Mouse (Mus musculus): Measurements from ENCODE around the gene Tmtc1. TPM values are rescaled to one million over a fixed set of nuclear protein-coding genes. Genes with fewer than 3 reads are reported as not detected.

Tmtc1 gene
- polyA plus RNA-seq, 2 experiments from 2014 or later = 0.08 TPM; not detected in 1

DNA sequence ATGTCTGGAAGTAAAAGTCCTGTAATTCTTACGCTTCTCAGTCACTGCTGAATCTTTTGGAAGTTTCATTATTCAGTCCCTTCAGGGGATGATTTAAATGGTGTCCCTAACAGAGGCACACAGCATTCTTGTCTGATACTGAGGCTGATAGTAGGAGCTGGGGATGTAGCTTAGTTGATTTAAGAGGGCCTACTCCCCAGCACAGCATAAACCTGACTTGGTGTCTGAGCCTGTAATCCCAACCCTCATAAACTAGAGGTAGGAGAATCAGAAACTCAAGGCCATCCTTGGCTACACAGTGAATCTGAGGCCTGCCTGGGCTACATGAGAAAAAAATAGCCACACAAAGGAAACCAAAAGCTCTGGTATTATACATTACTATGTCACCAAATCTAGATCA, 77.6 kb downstream of the Tmtc1 start:
- no peak for ATAC-seq

DNA sequence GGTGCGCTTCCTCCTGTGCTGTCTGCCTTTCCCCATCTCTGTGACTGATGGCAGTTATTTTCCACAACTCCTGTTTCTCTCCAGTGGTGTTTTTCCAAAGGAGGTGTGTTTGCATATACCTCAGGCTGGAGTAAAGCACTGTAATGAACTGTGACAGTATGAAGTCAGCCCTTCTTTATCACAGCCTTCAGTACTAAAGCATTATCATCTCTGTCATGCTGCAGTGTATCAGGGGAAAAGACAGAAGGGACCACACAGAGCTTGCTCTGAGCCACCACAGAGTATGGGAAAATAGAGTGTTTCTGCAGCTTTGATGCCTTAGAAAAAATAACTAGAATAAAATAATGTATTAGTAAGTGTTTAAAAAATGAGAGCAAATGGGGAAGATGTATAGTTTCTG, 81.0 kb downstream of the Tmtc1 start:
- ATAC-seq = no peak

DNA sequence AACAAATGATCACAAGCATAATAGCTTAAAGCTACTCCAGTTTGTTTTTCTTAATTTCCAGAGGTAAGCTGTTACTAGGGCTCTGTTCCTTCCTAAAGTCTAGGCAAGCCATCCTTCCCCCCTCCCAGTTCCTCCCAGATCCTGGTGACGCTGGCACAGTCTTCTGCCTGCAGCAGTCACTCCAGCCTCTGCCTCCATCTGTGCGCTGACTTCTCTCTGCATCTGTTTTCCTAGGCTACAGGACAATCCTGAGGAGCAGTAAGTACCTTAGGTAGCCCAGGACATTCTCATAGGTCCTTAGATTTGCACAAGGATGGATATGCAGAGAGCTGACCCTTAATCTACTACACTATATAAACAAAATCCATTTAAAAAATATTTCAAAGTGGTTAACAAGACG, 81.7 kb downstream of the Tmtc1 start:
- no peak for ATAC-seq

DNA sequence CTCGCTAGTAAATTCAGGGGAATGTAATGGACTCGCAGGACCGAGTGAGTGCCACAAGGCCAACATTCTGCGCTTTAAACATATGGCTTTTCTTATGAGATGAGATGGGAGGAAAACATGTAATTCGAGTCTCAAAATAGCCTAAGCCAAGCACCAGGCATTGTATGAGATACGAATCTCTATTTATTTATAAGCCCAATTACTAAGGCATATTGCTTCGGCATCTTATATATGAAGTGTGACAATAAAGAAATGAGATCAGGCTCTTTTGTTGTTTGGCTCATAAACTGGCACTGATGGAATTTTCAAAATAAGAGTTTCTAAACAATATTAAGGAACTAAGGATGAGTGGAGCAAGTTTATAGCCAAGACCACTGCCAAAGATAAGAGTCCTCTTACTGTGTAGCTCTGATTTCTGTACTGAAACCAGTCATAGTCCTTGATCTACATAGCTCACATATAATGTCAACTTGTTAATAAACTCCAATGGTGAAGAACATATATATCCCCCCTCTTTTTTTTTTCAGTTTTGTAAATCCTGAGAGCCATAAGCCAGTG, 84.8 kb downstream of the Tmtc1 start:
- ATAC-seq = no peak

DNA sequence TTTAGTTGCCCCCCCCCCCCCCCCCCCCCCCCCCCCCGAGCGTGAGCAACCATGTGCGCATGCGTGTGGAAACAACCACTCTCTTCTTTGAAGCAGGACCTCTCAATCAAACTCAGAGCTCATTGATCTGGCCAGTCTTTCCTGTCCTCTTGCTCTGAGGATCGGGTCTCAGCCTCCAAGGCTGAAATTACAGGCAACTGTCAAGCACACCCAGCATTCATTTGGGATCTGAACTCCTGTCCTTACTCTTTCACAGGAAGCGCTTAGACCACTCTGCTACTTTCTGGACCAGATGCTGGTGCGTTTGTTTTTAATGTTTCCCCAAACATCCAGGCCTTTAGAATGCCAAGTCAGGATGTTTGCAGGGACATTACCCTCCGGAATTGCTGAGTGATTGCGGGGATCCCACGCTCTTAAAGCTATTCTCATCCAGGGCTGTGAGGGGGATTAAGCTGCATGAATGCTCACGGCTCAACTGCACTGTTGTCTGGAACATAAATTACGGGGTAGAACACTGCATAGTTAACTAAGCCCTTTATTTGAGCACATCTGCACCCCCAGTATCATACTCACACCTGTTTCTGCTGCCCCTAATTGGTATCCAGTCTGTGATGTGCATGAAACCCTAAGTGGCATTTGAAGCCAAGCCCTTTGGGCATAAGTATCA, 85.5 kb downstream of the Tmtc1 start:
- ATAC-seq = no peak

DNA sequence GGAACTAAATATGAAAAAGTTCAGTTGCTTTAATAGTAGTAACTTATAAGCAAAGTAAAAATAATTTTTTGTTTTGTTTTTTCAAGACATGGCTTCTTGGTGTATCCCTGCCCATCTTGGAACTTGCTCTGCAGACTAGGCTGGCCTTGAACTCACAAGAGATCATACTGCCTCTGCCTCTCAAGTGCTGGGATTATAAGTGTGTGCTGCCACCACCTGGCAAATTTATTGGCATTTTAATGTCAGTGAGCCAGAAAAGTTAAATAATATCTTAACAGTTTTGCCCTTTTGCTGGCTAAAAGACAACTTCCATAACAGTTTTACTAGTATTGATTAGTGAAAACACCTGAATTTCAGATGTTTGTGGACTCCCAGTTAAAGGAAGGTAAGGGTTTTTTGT, 88.0 kb downstream of the Tmtc1 start:
- no peak for ATAC-seq

DNA sequence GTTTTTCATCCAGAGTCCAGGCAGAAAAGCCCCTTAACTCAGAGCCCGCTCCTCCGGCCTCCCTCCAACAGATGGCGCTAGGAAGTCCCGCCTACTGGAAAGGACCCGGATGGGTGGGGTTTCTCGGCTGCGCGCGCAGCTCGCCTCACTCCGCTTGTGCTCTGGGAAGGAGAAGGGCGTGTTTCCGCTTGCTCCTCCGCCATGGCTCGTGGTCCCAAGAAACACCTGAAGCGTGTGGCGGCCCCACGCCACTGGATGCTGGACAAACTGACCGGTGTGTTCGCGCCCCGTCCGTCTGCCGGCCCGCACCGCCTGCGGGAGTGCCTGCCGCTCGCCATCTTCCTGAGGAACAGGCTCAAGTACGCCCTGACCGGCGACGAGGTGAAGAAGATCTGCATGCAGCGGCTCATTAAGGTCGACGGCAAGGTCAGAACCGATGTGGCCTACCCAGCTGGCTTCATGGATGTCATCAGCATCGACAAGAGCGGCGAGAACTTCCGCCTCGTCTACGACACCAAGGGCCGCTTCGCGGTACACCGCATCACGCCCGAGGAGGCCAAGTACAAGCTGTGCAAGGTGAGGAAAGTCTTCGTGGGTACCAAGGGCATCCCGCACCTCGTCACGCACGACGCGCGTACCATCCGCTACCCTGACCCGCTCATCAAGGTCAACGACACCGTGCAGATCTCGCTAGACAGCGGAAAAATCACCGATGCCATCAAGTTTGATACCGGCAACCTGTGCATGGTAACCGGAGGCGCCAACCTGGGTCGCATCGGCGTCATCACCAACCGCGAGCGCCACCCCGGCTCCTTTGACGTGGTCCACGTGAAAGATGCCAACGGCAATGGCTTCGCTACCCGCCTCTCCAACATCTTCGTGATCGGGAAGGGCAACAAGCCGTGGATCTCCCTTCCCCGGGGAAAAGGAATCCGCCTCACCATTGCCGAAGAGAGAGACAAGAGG, 89.4 kb downstream of the Tmtc1 start:
- ATAC-seq = no peak

DNA sequence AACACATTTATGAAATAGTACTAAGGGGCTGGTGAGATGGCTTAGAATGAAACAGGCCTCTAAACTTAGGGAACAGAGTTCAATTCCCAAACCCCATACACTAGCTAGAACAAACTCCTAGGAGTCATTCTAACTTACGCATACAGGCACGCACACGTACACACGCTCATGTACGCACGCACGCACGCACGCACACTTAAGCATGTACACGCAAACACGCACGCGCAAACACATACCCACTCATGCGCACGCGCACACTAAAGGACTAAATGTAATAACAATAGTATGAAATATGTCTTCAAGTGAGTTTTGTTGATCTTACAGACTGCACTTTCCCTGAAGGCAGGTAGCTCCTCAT, 90.1 kb downstream of the Tmtc1 start:
- no peak for ATAC-seq

DNA sequence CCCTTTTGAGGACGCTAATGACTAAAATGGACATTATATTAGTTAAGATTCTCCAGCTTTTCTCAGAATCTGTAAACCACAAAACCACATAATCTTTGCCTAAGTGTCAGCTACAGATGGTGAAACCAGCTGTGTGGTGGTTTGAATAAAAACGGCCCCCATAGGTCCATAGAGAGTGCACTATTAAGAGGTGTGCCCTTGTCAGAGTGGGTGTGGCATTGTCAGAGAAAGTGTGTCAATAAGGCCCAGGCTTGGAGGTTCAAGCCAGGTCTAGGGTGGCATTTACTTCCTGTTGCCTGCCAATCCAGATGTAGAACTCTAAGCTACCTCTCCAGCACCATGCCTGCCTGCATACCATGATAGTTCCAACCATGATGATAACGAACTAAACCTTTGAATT, 99.2 kb downstream of the Tmtc1 start:
- no peak for ATAC-seq

DNA sequence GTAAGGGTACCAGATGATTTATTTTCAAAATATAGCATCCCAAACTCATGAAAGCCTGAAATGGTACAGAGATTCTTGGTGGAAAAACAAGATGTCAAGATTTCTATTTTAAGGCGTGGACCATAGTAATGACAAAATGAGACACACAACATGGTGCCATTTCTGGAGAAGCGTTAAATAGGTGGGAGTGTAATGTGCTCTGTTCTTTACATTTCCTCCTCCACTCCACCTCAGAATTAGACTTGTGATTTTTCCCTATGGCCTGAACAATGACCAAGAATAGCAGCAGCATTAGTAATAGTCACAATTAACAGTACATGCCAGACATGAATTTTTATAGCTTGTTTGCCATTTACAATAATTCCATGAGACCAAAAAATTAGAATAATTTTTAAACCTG, 102.0 kb downstream of the Tmtc1 start:
- ATAC-seq = no peak

DNA sequence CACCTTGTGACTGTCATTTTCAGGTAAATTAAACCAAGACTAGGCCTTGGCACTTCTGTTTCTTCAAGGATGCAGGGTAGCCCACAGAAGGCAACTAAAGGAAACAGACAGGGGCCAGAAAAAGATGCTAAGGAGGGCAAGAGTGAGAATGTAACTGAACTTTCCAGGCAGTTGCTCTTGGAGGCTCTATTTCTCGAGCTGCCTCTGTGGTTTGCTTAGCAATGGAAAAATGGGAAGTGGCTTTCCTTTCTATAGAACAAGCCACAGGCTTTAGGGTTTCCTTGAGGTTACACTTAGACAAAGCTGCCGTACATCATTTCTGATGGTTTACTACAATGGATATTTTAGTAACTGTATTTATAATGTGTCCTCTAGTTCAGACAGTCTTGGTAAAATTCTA, 102.4 kb downstream of the Tmtc1 start:
- ATAC-seq = no peak

DNA sequence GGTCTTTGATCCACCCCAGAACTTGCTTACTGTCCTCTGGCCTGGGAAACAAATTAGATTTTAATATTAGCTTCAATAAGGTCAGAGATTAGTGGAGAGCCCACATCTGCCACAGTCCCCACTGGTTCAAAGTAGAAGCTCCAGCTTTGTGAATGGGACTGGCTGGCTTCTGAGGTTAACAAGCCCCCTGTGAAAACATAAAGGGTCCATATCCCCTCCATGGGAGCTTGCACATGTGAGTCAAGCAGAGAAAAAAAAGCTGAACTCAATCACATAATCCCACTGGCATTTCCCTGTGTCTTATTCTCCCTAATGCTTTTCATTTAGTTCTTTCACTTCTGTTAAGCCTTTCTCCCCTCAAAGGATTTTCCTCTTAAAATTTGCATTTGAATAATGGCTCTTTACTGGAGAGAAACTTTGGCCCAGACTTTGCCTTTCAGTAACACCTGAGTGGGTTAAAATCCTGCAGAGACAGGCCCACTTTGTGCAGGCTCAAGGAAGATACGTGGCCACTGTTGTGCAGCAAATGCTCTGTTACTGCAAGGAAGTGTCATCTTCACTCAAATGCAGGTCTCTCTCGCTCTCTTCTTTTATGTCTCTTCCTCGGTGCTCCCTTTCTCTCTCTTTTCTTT, 105.7 kb downstream of the Tmtc1 start:
- ATAC-seq = no peak

DNA sequence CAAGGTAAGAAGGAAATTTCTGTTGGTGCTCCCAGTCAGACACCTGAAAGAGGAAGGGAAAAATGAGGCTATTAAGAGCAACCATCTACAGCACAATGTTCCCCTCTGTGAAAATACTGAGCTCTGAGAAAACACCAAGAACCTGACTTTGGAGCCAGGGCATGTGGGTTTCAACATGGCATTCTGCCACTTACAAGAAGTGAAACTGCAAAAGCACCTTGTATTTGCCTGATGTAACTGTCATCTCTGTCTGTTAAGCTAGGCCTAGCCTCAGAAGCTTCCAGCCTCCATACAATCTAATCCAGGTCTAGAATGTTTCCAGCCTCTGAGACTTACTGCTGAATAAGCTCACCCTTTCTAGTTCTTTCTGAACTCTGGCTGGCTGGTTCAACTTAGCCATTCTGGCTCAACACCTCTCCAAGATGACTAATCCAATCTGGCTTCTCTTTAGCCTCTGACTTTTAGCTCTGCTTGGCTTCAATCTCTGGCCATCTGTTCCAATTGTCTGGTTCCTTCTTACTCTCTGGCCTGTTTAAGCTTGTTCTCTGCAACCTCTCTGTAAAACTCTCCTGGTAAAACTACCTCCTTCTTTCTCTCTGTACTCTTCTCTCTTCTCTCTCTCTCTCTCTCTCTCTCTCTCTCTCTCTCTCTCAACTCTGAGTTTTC, 107.8 kb downstream of the Tmtc1 start:
- no peak for ATAC-seq

DNA sequence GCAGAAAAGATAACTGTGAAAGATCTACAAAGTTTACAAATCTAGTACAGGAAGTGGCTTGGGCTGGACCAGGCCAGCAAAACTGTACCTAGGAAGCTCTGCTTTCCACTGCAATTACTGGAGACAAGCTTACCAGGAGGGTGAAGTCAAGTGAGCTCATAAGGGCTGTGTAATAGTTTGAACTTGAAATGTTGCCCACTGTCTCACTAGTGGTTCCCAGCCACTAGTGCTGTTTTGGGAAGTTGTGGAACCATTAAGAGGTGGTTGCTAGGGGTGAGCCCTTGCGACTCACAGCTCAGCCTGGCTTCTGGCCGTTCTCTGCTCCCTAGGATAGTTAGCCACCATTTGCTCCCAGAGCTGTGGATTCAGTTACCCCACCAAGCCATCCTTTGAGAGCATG, 112.3 kb downstream of the Tmtc1 start:
- ATAC-seq = no peak

DNA sequence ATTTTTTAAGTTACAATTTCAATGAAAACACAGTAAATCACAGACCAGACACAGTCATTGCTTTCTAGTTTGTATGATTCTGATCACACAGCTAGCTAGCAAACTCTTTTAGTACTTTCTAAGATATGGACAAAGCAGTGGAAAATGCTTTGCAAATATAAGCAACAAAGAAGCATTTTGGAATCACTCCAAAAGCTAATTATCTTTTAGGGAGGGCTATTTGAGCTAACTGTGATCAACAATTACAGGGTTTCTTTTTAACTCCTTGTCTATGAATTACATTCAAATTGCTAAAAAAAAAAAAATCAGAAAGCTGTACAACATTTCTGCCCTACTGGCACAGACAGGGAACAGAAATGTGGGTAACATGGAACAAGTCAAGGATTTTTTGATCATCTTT, 114.2 kb downstream of the Tmtc1 start:
- no peak for ATAC-seq

DNA sequence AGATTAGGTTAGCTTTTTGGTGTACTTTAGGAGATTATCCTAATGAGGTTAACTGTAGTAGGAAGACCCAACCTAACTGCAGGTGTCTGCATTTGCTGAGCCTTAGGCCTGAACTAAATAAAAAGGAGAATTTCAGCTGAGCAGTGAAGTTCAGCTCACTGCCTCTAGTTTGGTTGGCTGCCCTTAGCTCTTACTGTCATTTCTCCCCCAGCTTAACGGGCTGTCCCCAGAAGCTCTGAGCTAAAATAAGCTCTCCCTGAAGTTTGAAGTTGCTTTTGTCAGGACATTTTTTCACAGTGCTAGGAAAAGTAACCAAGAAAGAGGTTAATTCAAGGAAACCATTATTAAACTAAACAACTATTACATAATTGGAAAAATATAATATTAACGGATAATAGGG, 115.3 kb downstream of the Tmtc1 start:
- no peak for ATAC-seq

DNA sequence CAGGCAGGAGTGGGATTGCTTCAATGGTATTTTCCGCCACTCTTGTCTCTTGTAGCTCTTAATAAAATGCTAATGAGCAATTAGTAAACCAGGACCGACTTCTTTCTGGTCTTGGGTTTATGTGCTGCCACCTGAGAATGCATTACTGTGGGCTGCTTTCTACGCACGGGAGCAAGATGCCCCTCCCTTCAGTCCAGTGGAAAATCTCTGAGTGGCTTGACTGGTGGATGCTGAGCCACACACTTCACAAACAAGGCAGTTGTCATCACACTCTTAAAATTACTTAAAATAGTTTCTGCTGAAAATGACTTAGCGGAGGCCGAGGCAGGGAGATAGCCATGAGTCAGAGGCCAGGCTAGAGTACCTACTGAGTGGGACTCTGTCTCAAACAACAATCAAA, 116.1 kb downstream of the Tmtc1 start:
- no peak for ATAC-seq

DNA sequence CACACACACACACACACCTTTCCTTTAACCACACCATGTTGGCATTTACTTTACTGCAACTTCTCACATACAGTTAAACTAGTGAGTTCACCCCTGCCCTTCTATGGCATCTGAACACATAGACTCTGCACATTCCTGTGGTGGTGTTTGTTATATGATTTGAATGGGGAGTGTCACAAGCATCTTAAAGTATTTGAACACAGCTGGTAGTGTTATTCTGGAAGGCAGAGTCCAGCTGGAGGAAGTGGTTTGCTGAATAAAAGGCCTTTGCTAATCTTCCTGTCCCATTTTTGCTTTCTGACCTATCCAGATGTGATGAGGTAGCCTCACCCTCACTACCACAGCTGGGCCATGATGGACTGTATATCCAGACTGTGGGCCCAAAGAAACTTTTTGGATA, 125.5 kb downstream of the Tmtc1 start:
- no peak for ATAC-seq

DNA sequence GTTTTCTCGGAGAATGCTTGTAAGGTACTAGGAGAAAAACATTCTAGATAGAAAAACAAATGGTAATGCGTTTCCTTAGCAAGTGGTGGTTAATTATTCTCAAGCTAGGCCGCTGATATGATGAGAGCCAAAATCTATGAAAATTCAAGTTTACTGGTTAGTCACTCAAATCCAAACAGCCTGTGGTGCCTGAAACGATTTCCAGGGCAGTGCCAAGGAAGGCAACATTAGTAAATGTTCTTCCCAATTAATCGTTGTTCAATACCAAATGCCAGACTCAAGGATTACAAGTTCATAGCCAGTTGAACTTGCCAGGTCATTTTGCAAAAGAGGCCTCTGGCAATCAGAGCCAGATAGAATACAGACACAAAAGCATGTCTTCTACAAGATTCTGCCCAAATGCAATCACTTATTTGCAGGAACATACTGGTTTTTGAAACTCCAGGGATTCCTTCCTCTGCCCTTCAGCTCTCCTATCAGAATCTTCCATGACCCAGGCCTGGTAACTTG, 128.6 kb downstream of the Tmtc1 start:
- ATAC-seq = no peak

DNA sequence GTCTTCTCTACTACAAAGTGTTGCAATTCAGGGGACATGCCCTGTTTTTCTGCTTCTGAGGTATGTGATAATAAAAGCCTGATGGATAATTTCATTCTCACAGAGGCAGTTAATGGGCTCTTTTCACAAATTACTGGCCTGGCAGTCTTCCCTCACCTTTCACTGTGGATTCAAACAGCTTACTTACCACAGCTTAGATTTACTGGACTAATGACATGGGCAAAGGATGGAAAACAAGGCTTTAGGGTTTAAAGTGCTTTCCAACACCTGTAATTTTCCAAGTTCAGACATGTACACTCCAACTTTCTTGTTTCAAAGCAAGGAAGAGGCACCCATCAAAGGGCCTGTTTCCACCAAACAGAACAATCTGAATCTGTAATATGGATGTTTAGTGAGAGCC, 129.1 kb downstream of the Tmtc1 start:
- no peak for ATAC-seq

DNA sequence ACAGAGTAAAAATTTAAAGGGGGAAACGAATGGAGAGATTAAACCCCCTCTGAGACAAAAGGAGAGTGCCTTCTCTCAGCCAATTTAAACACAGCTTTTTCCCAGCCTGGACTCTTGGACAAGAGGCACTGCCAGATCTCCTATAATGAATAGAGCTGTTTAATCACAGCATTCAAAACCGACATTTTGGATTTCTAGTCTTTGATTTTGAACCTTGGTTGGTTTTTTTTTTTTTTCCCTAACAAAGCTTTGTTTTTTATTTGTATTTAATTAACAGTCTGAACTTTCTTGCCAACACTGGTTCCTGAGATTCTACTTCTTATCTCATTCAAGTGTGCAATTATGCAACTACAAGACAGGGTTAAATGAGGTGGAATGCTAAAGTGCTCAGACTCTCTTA, 133.2 kb downstream of the Tmtc1 start:
- no peak for ATAC-seq

DNA sequence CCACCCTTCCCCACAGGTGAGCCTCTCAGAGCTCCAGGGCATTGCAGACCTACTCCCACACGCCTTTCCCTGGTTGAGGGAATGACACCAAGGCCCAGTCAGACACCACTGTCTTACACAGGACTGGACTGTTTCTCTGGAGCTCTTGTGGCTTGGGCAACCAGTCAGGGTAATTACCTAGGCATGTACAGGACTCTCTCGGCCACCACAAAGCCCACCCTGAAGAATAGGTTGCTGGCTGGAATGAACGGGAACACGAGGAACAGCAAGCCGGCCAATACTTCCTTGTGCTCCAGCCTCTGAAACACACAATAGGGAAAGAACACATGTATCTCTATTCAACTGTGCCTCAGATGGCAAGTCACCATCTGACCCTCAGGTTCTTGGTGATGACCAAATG, 138.4 kb downstream of the Tmtc1 start:
- ATAC-seq = no peak

DNA sequence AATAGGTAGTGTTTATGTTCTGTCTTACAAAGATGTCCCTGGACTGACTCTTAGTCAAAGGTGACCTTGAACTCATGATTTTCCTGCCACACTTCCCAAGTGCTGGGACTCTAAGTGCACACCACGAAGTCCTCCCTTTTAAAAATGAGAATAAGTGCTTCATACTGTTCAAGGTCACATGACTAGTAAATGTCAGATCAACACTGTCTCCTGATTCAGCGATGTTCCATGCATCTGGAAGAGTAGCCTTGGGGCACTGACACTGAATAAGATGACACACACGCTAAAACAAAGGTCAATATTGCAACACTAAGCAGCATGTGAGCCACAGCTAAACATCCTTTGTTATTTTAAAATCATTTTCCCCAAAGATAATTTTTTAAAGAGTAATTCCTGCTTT, 139.0 kb downstream of the Tmtc1 start:
- ATAC-seq = no peak

Data from activated CD4-positive, CD25-positive, alpha-beta regulatory T cell, adult 4 months (primary cell).